Mouse (Mus musculus): ENCODE data around the gene Alox5ap. TPM values are rescaled to one million over a fixed set of nuclear protein-coding genes. Genes with fewer than 3 reads are reported as not detected.
A peak's percentile ranks its signal among the peaks of the same experiment; 100 is the strongest.

Alox5ap gene
- polyA plus RNA-seq, 1 experiment from 2014 or later: 9.5 TPM

GRCm38 (mm10) chr5:149287148-149288038 is 22.8 kb downstream of the Alox5ap start:
- no peaks in the 10 kb centered on the region for H3K27me3 ChIP-seq (ENCODE audit: control insufficient read depth, insufficient read depth, low read length)
- H3K9me3 ChIP-seq (ENCODE audit: control insufficient read depth, low read length): no peaks in the 10 kb centered on the region
- no peaks in the 10 kb centered on the region for H3K36me3 ChIP-seq (replicated peaks; ENCODE audit: control insufficient read depth, insufficient read depth)
- 20% methylated on average over 41 of the region's 41 CpGs for WGBS
- H3K4me1 ChIP-seq (replicated peaks; ENCODE audit: control insufficient read depth, insufficient read depth, low read length): peaks cover 12% of the 10 kb centered on the region; the same call in 1 of the 2 replicates
- DNase-seq (ENCODE audit: low spot score): peak; percentile 52
- peak overlapping the region; percentile 24 for H3K4me3 ChIP-seq (replicated peaks; ENCODE audit: low read length)
- 0 out of 2 replicates have a peak, but pooled peaks have one; percentile 48 for ATAC-seq (ENCODE audit: low FRiP score)
- H3K9ac ChIP-seq: peak overlapping the region; percentile 33
- peak overlapping the region; percentile 44; the same call in 1 of the 2 replicates for H3K27ac ChIP-seq
- H3K4me2 ChIP-seq (replicated peaks): peak overlapping the region; percentile 47

GRCm38 (mm10) chr5:149291266-149291665 is 26.7 kb downstream of the Alox5ap start:
- WGBS: 90% methylated on average over 5 of the region's 5 CpGs
- Histone ChIP-seq H3K4me3 (replicated peaks; ENCODE audit: low read length) (no peak overlapping the region), H3K9ac (no peak overlapping the region), H3K27me3 (ENCODE audit: control insufficient read depth, insufficient read depth, low read length) (no peaks in the 10 kb centered on the region), H3K27ac (no peak overlapping the region), H3K4me1 (replicated peaks; ENCODE audit: control insufficient read depth, insufficient read depth, low read length) (peaks cover 12% of the 10 kb centered on the region; the same call in 1 of the 2 replicates), H3K36me3 (replicated peaks; ENCODE audit: control insufficient read depth, insufficient read depth) (no peaks in the 10 kb centered on the region), H3K4me2 (replicated peaks) (no peak overlapping the region), H3K9me3 (ENCODE audit: control insufficient read depth, low read length) (no peaks in the 10 kb centered on the region)
- no peak for ATAC-seq (ENCODE audit: low FRiP score)
- DNase-seq (ENCODE audit: low spot score): no peak

- Histone ChIP-seq H3K4me3 (replicated peaks; ENCODE audit: low read length) (no peak overlapping the region), H3K27ac (no peak overlapping the region), H3K4me1 (replicated peaks; ENCODE audit: control insufficient read depth, insufficient read depth, low read length) (peaks cover 2% of the 10 kb centered on the region; the same call in 1 of the 2 replicates), H3K9ac (no peak overlapping the region), H3K9me3 (ENCODE audit: control insufficient read depth, low read length) (no peaks in the 10 kb centered on the region), H3K4me2 (replicated peaks) (no peak overlapping the region), H3K27me3 (ENCODE audit: control insufficient read depth, insufficient read depth, low read length) (no peaks in the 10 kb centered on the region), H3K36me3 (replicated peaks; ENCODE audit: control insufficient read depth, insufficient read depth) (no peaks in the 10 kb centered on the region)
- 75% methylated on average over 4 of the region's 4 CpGs for WGBS
- ATAC-seq (ENCODE audit: low FRiP score): no peak
- DNase-seq (ENCODE audit: low spot score): no peak
Observed at GRCm38 (mm10) chr5:149293071-149293470, 28.5 kb downstream of the Alox5ap start.

- H3K4me1 ChIP-seq (replicated peaks; ENCODE audit: control insufficient read depth, insufficient read depth, low read length): no peaks in the 10 kb centered on the region
- no peak overlapping the region for H3K9ac ChIP-seq
- no peaks in the 10 kb centered on the region for H3K9me3 ChIP-seq (ENCODE audit: control insufficient read depth, low read length)
- WGBS: 92% methylated on average over 6 of the region's 6 CpGs
- H3K4me3 ChIP-seq (replicated peaks; ENCODE audit: low read length): no peak overlapping the region
- DNase-seq (ENCODE audit: low spot score) (no peak), ATAC-seq (ENCODE audit: low FRiP score) (no peak)
- H3K36me3 ChIP-seq (replicated peaks; ENCODE audit: control insufficient read depth, insufficient read depth): no peaks in the 10 kb centered on the region
- H3K4me2 ChIP-seq (replicated peaks): no peak overlapping the region
- H3K27ac ChIP-seq: no peak overlapping the region
- no peaks in the 10 kb centered on the region for H3K27me3 ChIP-seq (ENCODE audit: control insufficient read depth, insufficient read depth, low read length)
Observed at GRCm38 (mm10) chr5:149296808-149297207, 32.2 kb downstream of the Alox5ap start.

- no peak overlapping the region for H3K4me3 ChIP-seq (replicated peaks; ENCODE audit: low read length)
- ATAC-seq (ENCODE audit: low FRiP score) (no peak), DNase-seq (ENCODE audit: low spot score) (no peak)
- H3K4me2 ChIP-seq (replicated peaks): no peak overlapping the region
- WGBS: 58% methylated on average over 2 of the region's 2 CpGs
- H3K36me3 ChIP-seq (replicated peaks; ENCODE audit: control insufficient read depth, insufficient read depth): no peaks in the 10 kb centered on the region
- H3K9me3 ChIP-seq (ENCODE audit: control insufficient read depth, low read length): no peaks in the 10 kb centered on the region
- no peaks in the 10 kb centered on the region for H3K27me3 ChIP-seq (ENCODE audit: control insufficient read depth, insufficient read depth, low read length)
- no peak overlapping the region for H3K27ac ChIP-seq
- no peaks in the 10 kb centered on the region for H3K4me1 ChIP-seq (replicated peaks; ENCODE audit: control insufficient read depth, insufficient read depth, low read length)
- H3K9ac ChIP-seq: no peak overlapping the region
Observed at GRCm38 (mm10) chr5:149297464-149297863, 32.9 kb downstream of the Alox5ap start.

GRCm38 (mm10) chr5:149298234-149298633 is 33.7 kb downstream of the Alox5ap start:
- Histone ChIP-seq H3K27me3 (ENCODE audit: control insufficient read depth, insufficient read depth, low read length) (no peaks in the 10 kb centered on the region), H3K4me3 (replicated peaks; ENCODE audit: low read length) (no peak overlapping the region), H3K36me3 (replicated peaks; ENCODE audit: control insufficient read depth, insufficient read depth) (no peaks in the 10 kb centered on the region), H3K27ac (no peak overlapping the region), H3K9ac (no peak overlapping the region), H3K4me2 (replicated peaks) (no peak overlapping the region), H3K9me3 (ENCODE audit: control insufficient read depth, low read length) (no peaks in the 10 kb centered on the region), H3K4me1 (replicated peaks; ENCODE audit: control insufficient read depth, insufficient read depth, low read length) (no peaks in the 10 kb centered on the region)
- 66% methylated on average over 4 of the region's 4 CpGs for WGBS
- no peak for DNase-seq (ENCODE audit: low spot score)
- no peak for ATAC-seq (ENCODE audit: low FRiP score)

GRCm38 (mm10) chr5:149312884-149313652 is 48.5 kb downstream of the Alox5ap start:
- Histone ChIP-seq H3K4me3 (replicated peaks; ENCODE audit: low read length) (no peak overlapping the region), H3K36me3 (replicated peaks; ENCODE audit: control insufficient read depth, insufficient read depth) (no peaks in the 10 kb centered on the region), H3K9ac (no peak overlapping the region), H3K4me1 (replicated peaks; ENCODE audit: control insufficient read depth, insufficient read depth, low read length) (peaks cover 9% of the 10 kb centered on the region), H3K27me3 (ENCODE audit: control insufficient read depth, insufficient read depth, low read length) (no peaks in the 10 kb centered on the region), H3K9me3 (ENCODE audit: control insufficient read depth, low read length) (no peaks in the 10 kb centered on the region), H3K4me2 (replicated peaks) (no peak overlapping the region), H3K27ac (no peak overlapping the region)
- DNase-seq (ENCODE audit: low spot score): no peak
- 70% methylated on average over 23 of the region's 23 CpGs for WGBS
- ATAC-seq (ENCODE audit: low FRiP score): no peak

- no peak overlapping the region for H3K4me3 ChIP-seq (replicated peaks; ENCODE audit: low read length)
Observed at GRCm38 (mm10) chr5:149314514-149315081, 50.0 kb downstream of the Alox5ap start.

GRCm38 (mm10) chr5:149316926-149317325 is 52.4 kb downstream of the Alox5ap start:
- DNase-seq (ENCODE audit: low spot score) (no peak), ATAC-seq (ENCODE audit: low FRiP score) (peak; percentile 58)
- Histone ChIP-seq H3K9ac (no peak overlapping the region), H3K27me3 (ENCODE audit: control insufficient read depth, insufficient read depth, low read length) (no peaks in the 10 kb centered on the region), H3K4me2 (replicated peaks) (no peak overlapping the region), H3K4me3 (replicated peaks; ENCODE audit: low read length) (no peak overlapping the region), H3K9me3 (ENCODE audit: control insufficient read depth, low read length) (no peaks in the 10 kb centered on the region), H3K36me3 (replicated peaks; ENCODE audit: control insufficient read depth, insufficient read depth) (no peaks in the 10 kb centered on the region), H3K4me1 (replicated peaks; ENCODE audit: control insufficient read depth, insufficient read depth, low read length) (peaks cover 30% of the 10 kb centered on the region), H3K27ac (no peak overlapping the region)
- 8% methylated on average over 4 of the region's 4 CpGs for WGBS

More at GRCm38 (mm10) chr5:149314514-149315081, 50.0 kb downstream of the Alox5ap start:
- WGBS: 84% methylated on average over 12 of the region's 12 CpGs
- H3K9ac ChIP-seq: no peak overlapping the region
- no peak overlapping the region for H3K4me2 ChIP-seq (replicated peaks)
- H3K36me3 ChIP-seq (replicated peaks; ENCODE audit: control insufficient read depth, insufficient read depth): no peaks in the 10 kb centered on the region
- no peak for ATAC-seq (ENCODE audit: low FRiP score)
- no peaks in the 10 kb centered on the region for H3K9me3 ChIP-seq (ENCODE audit: control insufficient read depth, low read length)
- H3K27ac ChIP-seq: no peak overlapping the region
- H3K4me1 ChIP-seq (replicated peaks; ENCODE audit: control insufficient read depth, insufficient read depth, low read length): peaks cover 10% of the 10 kb centered on the region
- no peaks in the 10 kb centered on the region for H3K27me3 ChIP-seq (ENCODE audit: control insufficient read depth, insufficient read depth, low read length)
- no peak for DNase-seq (ENCODE audit: low spot score)
